Mouse (Mus musculus): Measurements from ENCODE around the gene Ano4. TPM values are rescaled to one million over a fixed set of nuclear protein-coding genes. Genes with fewer than 3 reads are reported as not detected.
A peak's percentile ranks its signal among the peaks of the same experiment; 100 is the strongest.

Gene Ano4
- polyA plus RNA-seq (2014; fragmentation: Nextera tagmentation; extraction: Ambion mirVana): 7.8 and 8.9 TPM in 2 replicates

DNA sequence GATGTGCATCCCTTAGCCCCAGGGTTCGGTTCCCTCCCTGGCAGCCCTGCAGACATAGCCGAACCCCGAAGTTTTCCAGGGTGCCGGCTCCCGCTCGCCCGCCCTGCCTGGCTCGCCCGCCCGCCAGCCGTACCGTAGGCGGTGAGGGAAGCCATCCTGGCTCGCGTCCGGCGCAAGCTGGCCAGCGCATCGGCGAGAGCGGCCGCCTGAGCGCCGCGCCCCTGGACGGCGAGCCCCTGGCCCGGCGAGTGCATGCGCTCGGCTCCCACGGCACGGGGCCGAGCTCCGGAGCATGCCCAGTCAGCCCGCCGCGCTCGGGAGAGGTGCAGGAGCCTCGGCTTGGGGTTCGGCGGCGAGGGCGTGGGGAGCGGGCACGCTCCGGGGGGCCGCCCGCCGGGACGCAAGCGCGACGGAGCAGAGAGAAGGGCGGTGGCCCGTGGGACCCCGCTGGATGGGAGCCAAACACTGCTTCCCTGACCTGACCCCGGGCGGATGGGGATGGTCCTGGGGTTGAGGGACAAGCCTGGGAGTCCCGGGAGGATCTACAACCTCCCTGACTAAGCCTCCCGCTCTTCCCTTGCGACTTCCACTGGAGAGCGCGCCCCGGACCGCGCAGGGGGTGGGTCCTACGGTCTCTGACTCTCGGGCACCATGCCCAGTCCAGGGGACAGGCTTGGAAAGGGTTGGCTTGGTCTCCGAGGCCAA, at the start of gene Ano4:
Gene Ano4 (minus strand): TSS at position 272 of the 705 bp plus-strand sequence.
- Histone ChIP-seq H3K9me3 (ENCODE audit: control insufficient read depth, low read length) (no peaks in the 10 kb centered on the region), H3K27me3 (ENCODE audit: control insufficient read depth, insufficient read depth, low read length) (peaks cover 27% of the 10 kb centered on the region), H3K4me2 (ENCODE audit: low read length) (peak within 1 kb of the TSS; percentile 86), H3K36me3 (ENCODE audit: control insufficient read depth, insufficient read depth, low read length) (no peaks in the 10 kb centered on the region), H3K9ac (replicated peaks; ENCODE audit: low read length) (peak within 1 kb of the TSS; percentile 57), H3K4me1 (ENCODE audit: control insufficient read depth, insufficient read depth, low read length) (peaks cover 4% of the 10 kb centered on the region; the same call in 1 of the 2 replicates), H3K27ac (replicated peaks; ENCODE audit: low read depth, low read length) (no peak within 1 kb of the TSS), H3K4me3 (replicated peaks; ENCODE audit: low read depth, low read length) (peak within 1 kb of the TSS; percentile 55)
- ATAC-seq (ENCODE audit: low FRiP score, low TSS enrichment): peak; percentile 66
- under 1% methylated on average over 66 of the region's 70 CpGs for WGBS
- DNase-seq: peak; percentile 62

DNA sequence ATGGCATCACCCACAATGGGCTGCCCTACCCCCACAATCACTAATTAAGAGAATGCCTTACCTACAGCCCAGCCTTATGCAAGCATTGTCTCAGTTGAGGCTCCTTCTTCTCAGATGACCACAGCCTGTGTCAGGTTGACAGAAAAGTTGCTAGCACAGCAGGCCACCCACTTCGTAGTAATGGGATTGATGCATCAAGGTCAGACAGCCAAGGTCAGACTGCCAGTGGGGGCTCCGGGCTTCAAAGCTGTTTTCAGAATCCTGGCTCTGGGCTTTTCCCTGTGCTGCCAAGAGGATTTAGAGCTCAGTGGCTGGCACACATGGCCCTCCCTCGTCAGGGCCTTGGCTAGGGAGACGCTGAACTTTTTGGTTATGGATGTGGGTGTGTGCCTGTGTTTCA, 48.1 kb upstream of the Ano4 start:
- Histone ChIP-seq H3K27ac (replicated peaks; ENCODE audit: low read depth, low read length) (no peak overlapping the region), H3K4me1 (ENCODE audit: control insufficient read depth, insufficient read depth, low read length) (no peaks in the 10 kb centered on the region), H3K4me2 (ENCODE audit: low read length) (no peak overlapping the region), H3K27me3 (ENCODE audit: control insufficient read depth, insufficient read depth, low read length) (no peaks in the 10 kb centered on the region), H3K36me3 (ENCODE audit: control insufficient read depth, insufficient read depth, low read length) (no peaks in the 10 kb centered on the region), H3K4me3 (replicated peaks; ENCODE audit: low read depth, low read length) (no peak overlapping the region), H3K9me3 (ENCODE audit: control insufficient read depth, low read length) (no peaks in the 10 kb centered on the region), H3K9ac (replicated peaks; ENCODE audit: low read length) (no peak overlapping the region)
- DNase-seq: peak; percentile 6
- ATAC-seq (ENCODE audit: low FRiP score, low TSS enrichment): no peak
- 27% methylated on average over 4 of the region's 4 CpGs for WGBS

DNA sequence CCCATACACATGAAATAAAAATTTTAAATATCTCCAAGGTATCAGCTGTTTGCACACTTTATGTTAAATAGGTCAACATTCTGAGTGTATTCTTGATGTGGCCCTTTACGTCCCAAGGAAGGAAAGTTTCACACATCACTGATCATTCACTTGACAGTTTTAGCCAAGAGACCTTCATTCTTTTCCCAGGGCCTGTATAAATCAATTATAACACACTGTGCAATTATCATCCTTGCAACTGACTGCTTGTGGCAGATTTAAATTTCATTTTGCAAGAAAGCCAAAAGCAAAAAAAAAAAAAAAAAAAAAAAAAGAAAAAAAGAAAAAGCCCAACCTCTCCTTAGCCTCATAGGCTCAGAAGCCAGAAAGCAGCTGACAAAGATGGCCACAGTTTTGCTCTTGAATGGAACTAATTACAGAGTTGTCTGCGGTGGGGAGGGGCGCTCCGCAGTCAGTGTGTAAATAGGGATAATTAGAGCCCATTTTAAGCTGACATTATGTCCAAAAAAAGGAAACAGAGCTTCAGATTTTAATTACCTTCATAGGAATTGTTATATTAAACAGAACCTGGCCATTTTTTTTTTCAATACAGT, 47.1 kb upstream of the Ano4 start:
- H3K4me1 ChIP-seq (ENCODE audit: control insufficient read depth, insufficient read depth, low read length): no peaks in the 10 kb centered on the region
- no peaks in the 10 kb centered on the region for H3K36me3 ChIP-seq (ENCODE audit: control insufficient read depth, insufficient read depth, low read length)
- H3K9me3 ChIP-seq (ENCODE audit: control insufficient read depth, low read length): no peaks in the 10 kb centered on the region
- H3K9ac ChIP-seq (replicated peaks; ENCODE audit: low read length): no peak overlapping the region
- no peak overlapping the region for H3K4me2 ChIP-seq (ENCODE audit: low read length)
- H3K4me3 ChIP-seq (replicated peaks; ENCODE audit: low read depth, low read length): no peak overlapping the region
- ATAC-seq (ENCODE audit: low FRiP score, low TSS enrichment) (no peak), DNase-seq (no peak)
- 73% methylated on average over 4 of the region's 4 CpGs for WGBS
- no peak overlapping the region for H3K27ac ChIP-seq (replicated peaks; ENCODE audit: low read depth, low read length)
- no peaks in the 10 kb centered on the region for H3K27me3 ChIP-seq (ENCODE audit: control insufficient read depth, insufficient read depth, low read length)

DNA sequence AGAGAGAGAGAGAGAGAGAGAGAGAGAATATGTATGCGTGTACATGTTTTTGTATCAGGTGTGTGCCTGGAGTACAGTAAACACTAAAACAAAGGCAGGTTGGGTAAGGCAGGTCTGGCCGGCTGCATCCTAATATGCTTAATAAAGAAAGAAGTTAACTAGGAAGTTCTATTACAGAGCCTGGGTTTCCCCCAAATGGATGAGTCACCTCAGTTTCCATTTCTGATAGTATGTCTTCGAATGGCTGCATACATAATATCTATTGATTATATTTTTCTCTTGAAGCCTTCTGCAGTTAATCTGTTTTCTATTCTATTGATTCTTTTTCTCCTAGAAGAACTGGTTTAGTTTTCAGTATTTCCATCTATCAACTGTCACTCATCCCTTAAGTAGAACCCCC, 41.9 kb upstream of the Ano4 start:
- 84% methylated on average over 3 of the region's 3 CpGs for WGBS
- H3K27me3 ChIP-seq (ENCODE audit: control insufficient read depth, insufficient read depth, low read length): no peaks in the 10 kb centered on the region
- no peak for ATAC-seq (ENCODE audit: low FRiP score, low TSS enrichment)

DNA sequence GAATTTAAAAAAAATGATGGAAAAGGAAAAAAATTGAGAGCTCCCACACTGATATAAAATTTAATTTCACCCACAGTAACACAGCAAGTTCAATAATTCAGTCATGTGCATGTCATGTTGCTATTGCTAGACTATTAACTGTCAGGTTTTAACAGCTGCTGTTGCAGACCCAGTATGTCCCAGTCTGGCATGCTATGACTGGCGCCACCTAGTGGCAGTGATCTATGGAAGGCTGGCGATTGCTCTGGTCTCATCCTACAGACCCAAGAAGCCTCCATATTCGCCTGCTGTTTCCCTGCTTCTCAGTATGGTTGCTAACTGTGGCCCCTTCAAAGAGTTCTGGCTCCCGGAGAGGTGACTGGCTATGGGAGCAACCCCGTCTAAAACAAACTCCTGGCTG, 38.9 kb upstream of the Ano4 start:
- 4% methylated on average over 5 of the region's 5 CpGs for WGBS
- Histone ChIP-seq H3K27me3 (ENCODE audit: control insufficient read depth, insufficient read depth, low read length) (no peaks in the 10 kb centered on the region), H3K4me1 (ENCODE audit: control insufficient read depth, insufficient read depth, low read length) (no peaks in the 10 kb centered on the region), H3K4me2 (ENCODE audit: low read length) (no peak overlapping the region), H3K4me3 (replicated peaks; ENCODE audit: low read depth, low read length) (no peak overlapping the region), H3K36me3 (ENCODE audit: control insufficient read depth, insufficient read depth, low read length) (no peaks in the 10 kb centered on the region), H3K27ac (replicated peaks; ENCODE audit: low read depth, low read length) (no peak overlapping the region), H3K9me3 (ENCODE audit: control insufficient read depth, low read length) (no peaks in the 10 kb centered on the region), H3K9ac (replicated peaks; ENCODE audit: low read length) (no peak overlapping the region)
- ATAC-seq (ENCODE audit: low FRiP score, low TSS enrichment) (peak; percentile 80; the same call in 1 of the 2 replicates), DNase-seq (peak; percentile 88)

More for the DNA sequence above, 41.9 kb upstream of the Ano4 start:
- Histone ChIP-seq H3K4me2 (ENCODE audit: low read length) (no peak overlapping the region), H3K27ac (replicated peaks; ENCODE audit: low read depth, low read length) (no peak overlapping the region), H3K9ac (replicated peaks; ENCODE audit: low read length) (no peak overlapping the region), H3K36me3 (ENCODE audit: control insufficient read depth, insufficient read depth, low read length) (no peaks in the 10 kb centered on the region), H3K4me1 (ENCODE audit: control insufficient read depth, insufficient read depth, low read length) (no peaks in the 10 kb centered on the region), H3K4me3 (replicated peaks; ENCODE audit: low read depth, low read length) (no peak overlapping the region), H3K9me3 (ENCODE audit: control insufficient read depth, low read length) (no peaks in the 10 kb centered on the region)
- no peak for DNase-seq

DNA sequence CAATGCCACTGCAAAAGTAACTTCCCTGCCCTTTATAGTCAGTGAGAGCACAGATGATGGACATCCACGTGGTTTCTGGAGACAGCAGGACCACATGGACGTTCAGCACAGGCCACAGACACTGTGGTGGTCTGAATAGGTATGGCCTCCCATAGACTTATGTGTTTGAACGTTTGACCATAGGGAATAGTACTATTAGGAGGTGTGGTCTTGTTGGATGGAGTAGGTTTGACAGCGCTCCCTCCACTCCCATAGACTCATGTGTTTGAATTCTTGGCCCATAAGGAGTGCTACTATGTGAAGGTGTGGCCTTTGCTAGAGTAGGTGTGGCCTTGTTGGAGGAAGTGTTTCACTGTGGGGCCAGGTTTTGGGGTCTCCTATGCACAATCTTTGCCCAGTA, 33.2 kb upstream of the Ano4 start:
- DNase-seq (no peak), ATAC-seq (ENCODE audit: low FRiP score, low TSS enrichment) (no peak; the same call in 1 of the 2 replicates)
- Histone ChIP-seq H3K9me3 (ENCODE audit: control insufficient read depth, low read length) (no peaks in the 10 kb centered on the region), H3K27ac (replicated peaks; ENCODE audit: low read depth, low read length) (no peak overlapping the region), H3K9ac (replicated peaks; ENCODE audit: low read length) (no peak overlapping the region), H3K36me3 (ENCODE audit: control insufficient read depth, insufficient read depth, low read length) (no peaks in the 10 kb centered on the region), H3K4me3 (replicated peaks; ENCODE audit: low read depth, low read length) (no peak overlapping the region), H3K27me3 (ENCODE audit: control insufficient read depth, insufficient read depth, low read length) (no peaks in the 10 kb centered on the region), H3K4me1 (ENCODE audit: control insufficient read depth, insufficient read depth, low read length) (no peaks in the 10 kb centered on the region), H3K4me2 (ENCODE audit: low read length) (no peak overlapping the region)
- WGBS: 79% methylated on average over 4 of the region's 4 CpGs

DNA sequence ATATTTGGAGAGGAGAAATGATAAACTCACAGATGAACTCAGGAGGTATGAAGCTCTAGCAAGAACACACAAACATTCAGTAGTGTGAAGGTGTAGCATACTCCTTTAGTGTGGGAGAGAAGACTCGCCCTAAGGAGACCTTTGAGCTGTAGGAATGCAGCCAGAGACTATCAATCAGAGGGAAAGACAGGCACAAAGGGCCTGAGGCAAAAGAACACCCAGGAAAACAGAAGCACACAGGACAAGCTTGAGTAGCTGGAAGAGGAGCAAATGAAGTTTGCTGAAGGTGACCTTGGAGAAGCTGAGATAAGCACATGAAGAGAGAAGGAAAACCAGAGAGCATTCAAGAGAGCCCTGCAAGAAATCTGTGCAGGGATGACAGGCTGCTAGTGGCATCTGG, 25.5 kb upstream of the Ano4 start:
- Histone ChIP-seq H3K4me1 (ENCODE audit: control insufficient read depth, insufficient read depth, low read length) (no peaks in the 10 kb centered on the region), H3K36me3 (ENCODE audit: control insufficient read depth, insufficient read depth, low read length) (no peaks in the 10 kb centered on the region), H3K9me3 (ENCODE audit: control insufficient read depth, low read length) (no peaks in the 10 kb centered on the region), H3K9ac (replicated peaks; ENCODE audit: low read length) (no peak overlapping the region), H3K27ac (replicated peaks; ENCODE audit: low read depth, low read length) (no peak overlapping the region), H3K27me3 (ENCODE audit: control insufficient read depth, insufficient read depth, low read length) (no peaks in the 10 kb centered on the region), H3K4me2 (ENCODE audit: low read length) (no peak overlapping the region), H3K4me3 (replicated peaks; ENCODE audit: low read depth, low read length) (no peak overlapping the region)
- DNase-seq (no peak), ATAC-seq (ENCODE audit: low FRiP score, low TSS enrichment) (no peak)
- 69% methylated on average over 1 of the region's 1 CpGs for WGBS

DNA sequence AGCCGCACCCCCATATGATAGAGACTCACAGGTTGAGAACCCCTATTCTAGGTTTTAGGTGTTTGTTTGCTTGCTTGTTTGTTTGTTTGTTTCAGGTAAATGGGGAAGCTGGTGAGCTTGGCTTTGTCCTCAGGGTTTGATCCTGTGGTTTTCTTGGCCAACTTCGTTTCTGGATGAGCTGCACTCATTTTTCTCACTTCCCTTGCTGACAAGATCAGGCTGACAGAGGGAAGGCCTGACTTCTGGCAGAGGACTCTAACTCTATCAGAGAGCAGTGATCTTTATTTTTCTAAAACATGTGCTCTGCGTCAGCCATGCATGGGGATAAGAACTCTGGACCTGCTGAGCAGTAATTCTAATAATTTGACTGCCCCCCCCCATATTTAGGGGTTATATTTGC, 14.4 kb upstream of the Ano4 start:
- no peak for ATAC-seq (ENCODE audit: low FRiP score, low TSS enrichment)
- no peaks in the 10 kb centered on the region for H3K9me3 ChIP-seq (ENCODE audit: control insufficient read depth, low read length)
- no peaks in the 10 kb centered on the region for H3K4me1 ChIP-seq (ENCODE audit: control insufficient read depth, insufficient read depth, low read length)
- H3K9ac ChIP-seq (replicated peaks; ENCODE audit: low read length): no peak overlapping the region
- H3K36me3 ChIP-seq (ENCODE audit: control insufficient read depth, insufficient read depth, low read length): no peaks in the 10 kb centered on the region
- H3K4me2 ChIP-seq (ENCODE audit: low read length): no peak overlapping the region
- no peak overlapping the region for H3K27ac ChIP-seq (replicated peaks; ENCODE audit: low read depth, low read length)
- no peak overlapping the region for H3K4me3 ChIP-seq (replicated peaks; ENCODE audit: low read depth, low read length)
- no peak for DNase-seq
- 78% methylated on average over 3 of the region's 3 CpGs for WGBS
- no peaks in the 10 kb centered on the region for H3K27me3 ChIP-seq (ENCODE audit: control insufficient read depth, insufficient read depth, low read length)

DNA sequence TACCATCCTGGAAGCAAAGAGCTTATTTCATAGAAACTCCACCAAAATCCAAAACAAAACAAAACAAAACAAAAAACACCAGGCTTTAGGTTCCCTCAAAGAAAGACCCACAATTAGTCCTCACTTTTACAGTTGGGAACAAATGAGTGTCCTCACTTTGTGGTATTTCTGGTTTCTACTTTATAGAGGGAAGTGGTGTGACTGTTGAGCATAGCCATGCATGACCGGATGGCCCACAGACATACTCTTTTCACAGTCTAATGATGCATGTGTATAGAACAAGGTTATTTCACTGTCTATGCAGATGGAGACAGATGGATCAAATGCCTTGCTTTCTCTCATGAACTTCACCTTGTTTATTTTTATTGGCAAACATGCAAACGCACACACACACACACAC, 10.1 kb upstream of the Ano4 start:
- Histone ChIP-seq H3K4me2 (ENCODE audit: low read length) (no peak overlapping the region), H3K36me3 (ENCODE audit: control insufficient read depth, insufficient read depth, low read length) (no peaks in the 10 kb centered on the region), H3K27ac (replicated peaks; ENCODE audit: low read depth, low read length) (no peak overlapping the region), H3K4me3 (replicated peaks; ENCODE audit: low read depth, low read length) (no peak overlapping the region), H3K9ac (replicated peaks; ENCODE audit: low read length) (no peak overlapping the region), H3K9me3 (ENCODE audit: control insufficient read depth, low read length) (no peaks in the 10 kb centered on the region), H3K27me3 (ENCODE audit: control insufficient read depth, insufficient read depth, low read length) (no peaks in the 10 kb centered on the region), H3K4me1 (ENCODE audit: control insufficient read depth, insufficient read depth, low read length) (no peaks in the 10 kb centered on the region)
- WGBS: 84% methylated on average over 2 of the region's 2 CpGs
- DNase-seq (no peak), ATAC-seq (ENCODE audit: low FRiP score, low TSS enrichment) (no peak)
